Mouse (Mus musculus) heart, postnatal 25 days (tissue): Measurements from ENCODE around the gene Olfr548-ps1. TPM values are rescaled to one million over a fixed set of nuclear protein-coding genes. Genes with fewer than 3 reads are reported as not detected.

Source experiments
- DNase-seq: peaks from one replicate; pipeline ENCODE4 v3.0.0; 2022; ENCODE audit warnings: low spot score
- intact Hi-C: fragments of 180-260 bp; cut with DNase I; formaldehyde crosslinking; loops from one replicate; pipeline ENCODE4 v1.15.1; 2025
- total RNA-seq, 2 experiments: library from RNA; stranded (reverse); gene quantifications; 2 replicates each; pipeline ENCODE4 v1.2.3; 2021

Gene Olfr548-ps1
- total RNA-seq, 2 experiments from 2014 or later: not detected

GRCm38 (mm10) chr7:102571142-102571541 lies 30.4 kb downstream of the Olfr548-ps1 start, which contains the start of gene Olfr550:
Olfr550 (plus strand) TSS chr7:102571442.
- intact Hi-C loops: no loop called here
- no peak for DNase-seq

- DNase-seq: no peak
- intact Hi-C loops: no loop called here
Measured at GRCm38 (mm10) chr7:102573174-102573830, 32.6 kb downstream of the Olfr548-ps1 start.

DNA sequence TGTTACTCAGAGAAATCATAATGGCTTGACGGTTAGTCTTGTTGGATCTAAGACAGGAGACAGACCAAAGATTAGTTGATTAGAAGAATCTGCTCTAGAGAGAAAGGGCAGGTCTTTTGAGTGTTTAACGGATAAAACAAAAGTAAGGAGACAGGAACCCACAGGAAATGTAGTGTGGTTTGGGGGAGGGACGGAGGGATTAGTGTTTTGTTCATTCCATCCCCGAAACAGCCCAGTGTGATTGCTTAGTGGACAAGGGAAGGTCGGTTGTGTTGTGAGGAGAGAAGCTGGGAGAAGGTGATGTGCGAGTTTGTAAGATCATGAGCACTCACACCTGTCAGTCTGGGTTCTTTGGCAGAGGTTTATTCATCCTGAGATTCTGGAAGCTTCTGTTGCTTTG lies 35.3 kb downstream of the Olfr548-ps1 start:
- intact Hi-C loops: no loop called here

GRCm38 (mm10) chr7:102591786-102592185 lies 51.1 kb downstream of the Olfr548-ps1 start, which contains the start of gene Olfr551:
Olfr551 (minus strand) TSS chr7:102591886.
- no peak for DNase-seq
- intact Hi-C loops: no loop called here

More for the DNA sequence above, 35.3 kb downstream of the Olfr548-ps1 start:
- DNase-seq: no peak

Other genes with a start within 250 kb of the Olfr548-ps1 start
- 10 to 100 TPM in 1 of 2 experiments, 1 to 10 TPM in 1; 8.4 to 11.5 TPM for gene Rrm1, start 99.2 kb upstream of the Olfr548-ps1 start, total RNA-seq
- not detected for gene Olfr543, start 59.2 kb upstream of the Olfr548-ps1 start, total RNA-seq
- gene Olfr544, start 52.6 kb upstream of the Olfr548-ps1 start, total RNA-seq: not detected
- not detected for gene Olfr545, start 41.3 kb upstream of the Olfr548-ps1 start, total RNA-seq
- not detected for gene Olfr547, start 6.1 kb upstream of the Olfr548-ps1 start, total RNA-seq
- gene Olfr549, start 9.0 kb downstream of the Olfr548-ps1 start, total RNA-seq: not detected
- gene Trim21, start 24.6 kb downstream of the Olfr548-ps1 start, total RNA-seq: 1 to 10 TPM; 5.4 to 5.5 TPM
- gene Olfr550, start 30.5 kb downstream of the Olfr548-ps1 start, total RNA-seq: under 1 TPM; 0.10 to 0.17 TPM
- not detected for gene Olfr551, start 51.0 kb downstream of the Olfr548-ps1 start, total RNA-seq
- under 1 TPM; 0.08 to 0.36 TPM for gene Olfr552, start 56.9 kb downstream of the Olfr548-ps1 start, total RNA-seq
- not detected for gene Olfr553, start 77.3 kb downstream of the Olfr548-ps1 start, total RNA-seq
- not detected for gene Olfr554, start 97.5 kb downstream of the Olfr548-ps1 start, total RNA-seq
- gene Olfr555, start 117.9 kb downstream of the Olfr548-ps1 start, total RNA-seq: not detected
- not detected for gene Olfr556, start 124.0 kb downstream of the Olfr548-ps1 start, total RNA-seq
- gene Trim68, start 146.4 kb downstream of the Olfr548-ps1 start, total RNA-seq: 1 to 10 TPM; 6.5 to 8.2 TPM
- not detected for gene Olfr557, start 155.0 kb downstream of the Olfr548-ps1 start, total RNA-seq
- 1 to 10 TPM; 2.4 to 4.4 TPM for gene Olfr558, start 161.3 kb downstream of the Olfr548-ps1 start, total RNA-seq
- gene Olfr33, start 178.2 kb downstream of the Olfr548-ps1 start, total RNA-seq: not detected
- gene Olfr559, start 186.6 kb downstream of the Olfr548-ps1 start, total RNA-seq: not detected
- not detected for gene Olfr560, start 218.5 kb downstream of the Olfr548-ps1 start, total RNA-seq
- gene Olfr78, start 218.6 kb downstream of the Olfr548-ps1 start, total RNA-seq: 1 to 10 TPM in 1 of 2 experiments, under 1 TPM in 1; 0.81 to 1.2 TPM
- not detected for gene Olfr561, start 230.3 kb downstream of the Olfr548-ps1 start, total RNA-seq